Comparison of ENCODE assay signal across 8 mouse cellular contexts in genomic region chr5:32346025-32346912, GRCm38 (mm10).
A peak's percentile ranks its signal among the peaks of the same experiment; 100 is the strongest.
DNase-seq lines count a peak whose midpoint lies in the region; ATAC-seq and TF ChIP-seq lines count a peak whose summit lies in the region.

No protein-coding gene starts in this region.

- ATAC-seq in intestine, embryonic 16.5 days = peak; percentile 89
- ATAC-seq in stomach, embryonic 14.5 days (ENCODE audit: insufficient number of reproducible peaks, insufficient read depth, low FRiP score, low read depth) = peak; percentile 88

- WGBS in intestine, embryonic 16.5 days = 15% methylated on average over 10 of the region's 10 CpGs
- WGBS in midbrain, embryonic 10.5 days = 54% methylated on average over 10 of the region's 10 CpGs
- 8% methylated on average over 10 of the region's 10 CpGs for WGBS in stomach, embryonic 14.5 days

- H3K27ac ChIP-seq in intestine, embryonic 16.5 days (ENCODE audit: low read length) = peak overlapping the region; percentile 88
- H3K27ac ChIP-seq in left cerebral cortex, adult 2 months = peak overlapping the region; percentile 89
- H3K27ac ChIP-seq in midbrain, embryonic 10.5 days (replicated peaks) = peak overlapping the region; percentile 24
- H3K27ac ChIP-seq in stomach, embryonic 14.5 days (ENCODE audit: low read length) = peak overlapping the region; percentile 93

- no peaks in the 10 kb centered on the region for H3K9me3 ChIP-seq in intestine, embryonic 16.5 days (ENCODE audit: control insufficient read depth, low read length)
- no peaks in the 10 kb centered on the region for H3K9me3 ChIP-seq in midbrain, embryonic 10.5 days (replicated peaks)
- no peaks in the 10 kb centered on the region for H3K9me3 ChIP-seq in stomach, embryonic 14.5 days (ENCODE audit: control insufficient read depth, low read depth, low read length)

- H3K4me3 ChIP-seq in intestine, embryonic 16.5 days (ENCODE audit: low read length) = no peak overlapping the region
- H3K4me3 ChIP-seq in left cerebral cortex, adult 2 months = no peak overlapping the region
- no peak overlapping the region for H3K4me3 ChIP-seq in midbrain, embryonic 10.5 days
- no peak overlapping the region for H3K4me3 ChIP-seq in stomach, embryonic 14.5 days (ENCODE audit: low read depth, low read length)

- H3K9ac ChIP-seq in intestine, embryonic 16.5 days (ENCODE audit: low read depth, low read length) = 0 out of 2 replicates have a peak overlapping the region, but pooled peaks have one; percentile 2
- no peak overlapping the region for H3K9ac ChIP-seq in stomach, embryonic 14.5 days (replicated peaks; ENCODE audit: low read depth, low read length)

- no peak for TF ChIP-seq CTCF in left cerebral cortex, adult 2 months (IDR thresholded peaks at IDR 0.05)

- peak; percentile 3 for DNase-seq in R1 (ENCODE audit: low read depth, low spot score)
- DNase-seq in cerebellum, postnatal 10 days = peak; percentile 93 to 95
- peak; percentile 96 for DNase-seq in heart, adult 11 months
- peak; percentile 54 to 60 for DNase-seq in left cerebral cortex, adult 2 months (ENCODE audit: extremely low spot score in 1 of 2, low spot score in 2 of 2)
- DNase-seq in midbrain, embryonic 10.5 days (ENCODE audit: low spot score) = peak; percentile 52
- DNase-seq in thymus, adult 18-20 months = no peak

- intact Hi-C loops in left cerebral cortex, adult 2 months (cut with DNase I) = loop anchor here (1.0 kb wide), 1 partner anchor 113 kb away; no protein-coding TSS in a partner anchor

- no peaks in the 10 kb centered on the region for H3K27me3 ChIP-seq in intestine, embryonic 16.5 days (replicated peaks; ENCODE audit: control insufficient read depth, insufficient read depth, low read length)
- 0 out of 2 replicates have a peak, but pooled peaks cover 1% of the 10 kb centered on the region for H3K27me3 ChIP-seq in midbrain, embryonic 10.5 days (ENCODE audit: low read depth, poor library complexity, severe bottlenecking)
- H3K27me3 ChIP-seq in stomach, embryonic 14.5 days (ENCODE audit: control insufficient read depth, insufficient read depth, low read length) = no peaks in the 10 kb centered on the region

- H3K36me3 ChIP-seq in intestine, embryonic 16.5 days (ENCODE audit: control insufficient read depth, insufficient read depth, low read length) = no peaks in the 10 kb centered on the region
- H3K36me3 ChIP-seq in midbrain, embryonic 10.5 days = no peaks in the 10 kb centered on the region
- H3K36me3 ChIP-seq in stomach, embryonic 14.5 days (ENCODE audit: control insufficient read depth, insufficient read depth, low read length) = no peaks in the 10 kb centered on the region

- peak overlapping the region; percentile 28; the same call in 1 of the 2 replicates for H3K4me2 ChIP-seq in intestine, embryonic 16.5 days (ENCODE audit: low read depth, low read length)
- H3K4me2 ChIP-seq in stomach, embryonic 14.5 days (replicated peaks; ENCODE audit: low read depth, low read length) = peak overlapping the region; percentile 30

- H3K4me1 ChIP-seq in intestine, embryonic 16.5 days (ENCODE audit: control insufficient read depth, insufficient read depth, low read length) = peaks cover 34% of the 10 kb centered on the region
- H3K4me1 ChIP-seq in midbrain, embryonic 10.5 days = peaks cover 14% of the 10 kb centered on the region
- peaks cover 26% of the 10 kb centered on the region for H3K4me1 ChIP-seq in stomach, embryonic 14.5 days (ENCODE audit: control insufficient read depth, insufficient read depth, low read length)

Comparison
In these comparisons a context has a peak if more than half of its experiments do, and no peak if none do; other contexts are left out.
1. DNase-seq: peak in R1 (single experiment), cerebellum, postnatal 10 days (2 of 2), heart, adult 11 months (single experiment), left cerebral cortex, adult 2 months (2 of 2) and midbrain, embryonic 10.5 days (single experiment); none in thymus, adult 18-20 months (0 of 2).
2. H3K27ac ChIP-seq: peak in every context shown above with its lines; median percentile 93 in stomach, embryonic 14.5 days; 89 in left cerebral cortex, adult 2 months; 88 in intestine, embryonic 16.5 days; 24 in midbrain, embryonic 10.5 days.